Mouse (Mus musculus): ENCODE data around the gene Slc45a2.
A peak's percentile ranks its signal among the peaks of the same experiment; 100 is the strongest.

Slc45a2 gene

DNA sequence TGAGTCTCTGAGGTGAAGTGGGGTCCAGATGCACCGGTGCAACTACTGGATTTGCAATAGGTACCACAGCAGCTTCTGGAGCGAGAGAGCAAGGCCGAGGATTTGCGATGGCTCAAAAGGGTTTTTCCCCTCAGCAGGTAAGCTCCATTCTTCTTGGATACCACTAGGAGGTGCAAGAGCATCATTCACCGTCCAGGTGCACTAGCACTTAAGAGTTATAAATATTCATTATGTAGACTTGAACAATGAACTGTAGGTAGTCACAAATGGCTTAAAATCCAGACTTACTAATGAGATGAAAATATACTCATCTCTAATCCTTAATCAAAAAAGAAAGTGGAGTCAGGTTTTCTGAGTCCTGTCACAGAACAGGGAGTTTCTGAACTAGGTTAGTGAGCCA lies 8.2 kb downstream of the Slc45a2 start:
- peak; percentile 6 to 23 for DNase-seq

DNA sequence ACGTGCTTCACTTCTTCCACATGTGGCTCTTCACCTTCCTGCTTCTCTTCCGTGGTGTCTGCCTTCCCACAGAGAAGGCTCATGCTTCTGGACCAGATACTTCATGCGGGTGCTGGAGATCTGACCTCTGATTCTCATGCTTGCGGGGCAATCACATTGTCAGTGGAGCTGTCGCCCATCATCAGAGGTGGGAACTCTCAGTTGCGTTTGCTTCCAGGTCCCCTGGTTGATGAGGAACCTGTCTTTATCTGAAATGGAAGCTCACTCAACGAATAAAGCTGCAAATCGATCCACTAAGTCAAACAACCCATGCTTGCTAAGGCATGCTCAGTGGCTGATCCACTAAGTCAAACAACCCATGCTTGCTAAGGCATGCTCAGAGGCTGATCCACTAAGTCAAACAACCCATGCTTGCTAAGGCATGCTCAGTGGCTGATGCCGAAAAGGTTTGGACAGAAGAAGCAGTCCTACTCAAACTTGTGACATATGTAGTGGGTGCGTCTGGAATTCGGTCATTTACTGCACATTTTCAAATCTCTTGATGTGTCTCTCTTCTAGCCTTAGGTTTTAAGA lies 10.5 kb downstream of the Slc45a2 start:
- no peak for DNase-seq

DNA sequence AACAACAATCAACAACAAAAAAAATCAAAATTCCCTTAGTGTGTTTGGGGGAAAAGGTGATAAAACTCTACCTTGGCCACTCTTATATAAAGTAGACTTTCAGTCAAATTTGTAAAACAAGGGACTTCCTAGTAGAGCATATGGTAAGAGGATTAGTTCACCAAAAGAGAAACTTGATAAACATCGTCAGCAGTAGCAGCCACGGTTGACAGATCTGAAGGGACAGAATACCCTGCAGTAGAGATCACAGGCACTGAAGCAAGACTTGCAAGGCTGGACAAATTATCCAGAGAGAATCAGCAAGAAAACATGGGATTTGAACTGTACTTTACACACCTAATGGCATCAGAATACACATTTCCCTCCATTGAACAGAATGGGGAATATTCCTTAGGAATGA lies 14.4 kb downstream of the Slc45a2 start:
- no peak for DNase-seq

DNA sequence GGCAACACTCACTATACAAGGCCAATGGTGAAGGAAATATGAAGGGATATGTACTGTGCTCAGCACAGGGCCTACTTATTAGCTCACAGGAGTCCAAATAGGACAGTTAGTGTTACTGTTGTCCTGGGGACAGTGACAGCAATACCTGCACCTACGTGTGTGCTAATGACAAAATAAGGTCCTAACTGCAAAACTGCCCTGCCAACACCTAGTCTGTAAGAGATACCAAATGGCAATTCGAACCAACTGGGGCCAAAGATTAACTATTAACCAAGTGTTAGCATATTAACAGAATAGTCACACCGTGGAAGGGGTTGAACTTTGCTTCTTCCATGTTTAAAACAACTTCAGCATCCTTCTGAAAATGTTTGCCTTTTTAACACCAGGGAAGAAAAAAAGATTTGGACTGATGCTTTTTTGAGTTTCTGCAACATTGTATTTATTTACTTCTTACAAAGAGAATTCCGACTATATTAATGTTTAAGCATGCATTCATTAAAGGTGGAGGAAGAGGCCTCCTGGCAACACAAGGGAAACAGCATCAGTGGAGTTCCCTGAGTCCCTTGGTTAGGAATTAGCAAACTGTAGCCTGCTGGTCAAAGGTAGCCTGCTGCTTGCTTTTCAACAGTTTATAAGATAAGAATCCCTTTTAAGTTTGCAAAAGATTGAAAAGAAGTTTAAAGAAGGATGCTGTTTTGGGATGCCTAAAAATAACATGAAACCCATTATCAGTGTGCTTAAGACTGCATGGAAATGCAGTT lies 26.5 kb downstream of the Slc45a2 start:
- no peak for DNase-seq

DNA sequence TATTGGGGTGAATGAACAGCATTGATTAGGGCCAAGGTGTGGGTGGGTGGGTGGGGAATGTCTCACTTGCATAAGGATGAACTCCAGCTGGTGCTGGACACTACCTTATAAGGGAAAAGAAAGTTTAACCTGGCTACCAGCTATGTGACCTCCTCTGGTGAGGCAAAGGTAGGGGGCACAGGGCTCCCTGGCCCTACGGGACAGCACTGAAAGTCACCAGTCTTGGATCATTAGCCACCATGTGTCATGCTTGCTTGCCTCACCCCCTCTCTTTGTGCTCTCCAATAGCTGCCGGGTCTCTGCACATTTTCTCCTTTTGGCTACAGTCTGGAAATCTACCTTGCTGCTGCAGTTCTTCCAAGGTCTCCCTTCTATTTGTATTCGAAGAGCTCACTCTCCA lies 29.7 kb downstream of the Slc45a2 start:
- DNase-seq = no peak

DNA sequence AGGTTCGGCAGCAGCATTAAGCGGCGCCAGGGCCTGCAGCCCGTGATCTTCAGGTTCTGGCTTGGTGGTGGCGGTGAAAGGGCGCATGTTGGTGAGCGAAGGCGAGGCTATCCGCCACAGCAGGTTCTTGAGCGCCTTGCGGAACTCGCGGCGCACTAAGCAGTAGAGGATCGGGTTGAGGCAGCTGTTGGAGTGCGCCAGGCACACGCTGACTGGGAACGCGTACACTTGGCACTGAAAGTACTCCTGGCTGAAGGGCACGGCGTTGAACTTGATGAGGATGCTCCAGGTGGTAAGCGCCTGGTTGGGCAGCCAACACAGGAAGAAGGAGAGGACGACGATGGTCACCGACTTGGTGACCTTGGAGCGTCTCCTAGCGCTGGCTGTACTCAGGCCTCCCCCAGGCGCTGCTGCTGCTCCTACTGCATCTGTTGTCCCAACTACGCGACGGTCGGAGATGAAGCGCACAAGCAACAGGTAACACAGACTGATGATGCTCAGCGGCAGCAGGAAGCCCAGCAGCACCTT lies 35.5 kb downstream of the Slc45a2 start:
- peak; percentile 8 to 10 for DNase-seq

DNA sequence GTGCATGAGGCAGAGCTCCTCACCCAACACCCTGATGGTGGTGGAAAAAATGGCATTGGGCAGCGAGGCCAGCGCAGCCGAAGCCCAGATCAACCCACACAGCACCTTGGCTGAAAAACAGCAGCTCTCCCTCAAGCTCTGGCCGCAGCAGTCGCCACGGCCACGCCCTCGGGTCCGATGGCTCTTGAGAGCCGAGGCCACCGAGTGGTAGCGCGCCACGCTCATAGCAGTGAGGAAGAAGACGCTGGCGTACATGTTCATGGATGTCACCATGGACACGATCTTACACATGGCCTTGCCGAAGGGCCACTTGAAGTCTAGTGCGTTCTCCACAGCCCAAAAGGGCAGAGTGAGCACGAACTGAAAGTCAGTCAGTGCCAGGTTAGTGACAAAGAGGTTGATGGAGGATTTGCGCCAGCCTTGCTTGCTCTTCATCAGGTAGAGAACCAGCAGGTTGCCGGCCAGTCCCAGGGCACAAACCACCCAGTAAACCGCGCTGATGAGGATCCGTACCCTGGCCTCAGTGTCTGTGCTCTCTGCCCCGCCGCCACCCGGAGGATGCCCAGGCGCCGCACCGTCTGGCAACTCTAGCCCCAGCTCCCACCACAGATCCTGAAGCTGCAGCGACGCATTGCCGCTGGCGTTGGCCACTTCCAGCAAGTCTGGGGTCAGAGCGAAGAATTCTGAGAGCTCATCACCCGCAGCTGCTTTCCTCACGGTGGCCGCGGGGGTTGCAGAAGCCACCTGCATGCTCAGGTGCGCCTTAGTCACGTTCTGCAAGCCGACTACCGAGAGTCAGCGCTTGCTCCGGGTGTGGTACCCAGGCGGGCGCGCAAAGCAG lies 36.2 kb downstream of the Slc45a2 start:
- DNase-seq = peak; percentile 26 to 33

DNA sequence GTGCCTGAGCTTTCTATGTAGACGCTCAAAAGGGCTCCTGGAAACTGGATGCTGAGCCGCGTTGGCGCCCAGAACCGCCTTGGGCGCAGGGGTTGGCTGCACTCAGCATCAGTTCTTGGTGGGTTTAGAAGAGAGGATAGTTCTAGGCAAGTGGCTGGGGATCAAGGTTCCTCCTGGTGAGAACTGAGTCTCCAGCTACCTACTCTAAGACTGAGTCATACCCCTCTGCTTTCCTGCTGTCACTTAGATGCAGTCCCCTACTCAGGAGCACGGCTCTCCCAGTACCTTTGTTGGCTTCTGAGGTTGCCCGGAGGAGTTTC lies 36.8 kb downstream of the Slc45a2 start:
- DNase-seq = no peak

DNA sequence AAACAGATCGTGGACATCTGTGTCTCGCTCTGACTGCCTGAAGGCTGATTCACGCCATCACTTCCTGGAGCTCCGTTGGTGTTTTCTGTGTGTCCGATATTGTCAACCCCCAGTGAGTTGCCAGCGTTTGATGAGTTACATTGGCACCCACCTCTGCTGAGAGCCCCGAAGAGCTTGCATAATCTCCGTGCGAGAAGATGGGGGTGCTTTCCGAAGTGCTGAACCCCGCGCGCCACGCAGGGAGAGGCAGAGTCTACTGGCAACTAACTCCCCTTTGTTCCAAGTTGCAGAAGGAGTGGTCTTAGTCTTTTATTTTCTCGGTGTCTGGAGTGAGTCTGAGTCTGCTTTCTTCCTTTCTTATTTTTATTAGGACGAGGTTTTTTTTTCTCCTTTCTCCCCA lies 37.2 kb downstream of the Slc45a2 start, which contains the start of gene Rxfp3:
Gene Rxfp3 (minus strand): TSS at position 281 of the 400 bp plus-strand sequence.
- peak in 1 of 2 experiments; percentile 6 for DNase-seq

DNA sequence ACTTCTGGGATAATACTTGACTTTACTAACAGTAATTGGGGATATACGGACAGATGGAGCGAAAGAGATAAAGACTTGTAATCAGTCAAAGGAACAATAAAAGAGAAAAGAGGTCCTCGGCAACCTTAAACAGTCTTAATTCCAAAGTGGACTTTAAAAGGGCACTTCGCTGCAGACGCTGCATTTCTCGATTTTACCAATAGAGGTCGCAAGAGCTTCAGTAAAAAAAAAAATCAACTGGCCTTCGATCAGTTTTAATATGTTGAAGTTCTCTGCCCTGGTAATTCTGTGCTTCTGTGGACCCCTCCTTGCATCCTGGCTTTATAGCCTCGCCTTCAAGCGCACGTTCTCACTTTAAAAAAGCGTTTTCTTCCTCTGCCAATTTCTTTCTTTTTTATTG lies 38.0 kb downstream of the Slc45a2 start:
- peak; percentile 73 to 76 for DNase-seq

DNA sequence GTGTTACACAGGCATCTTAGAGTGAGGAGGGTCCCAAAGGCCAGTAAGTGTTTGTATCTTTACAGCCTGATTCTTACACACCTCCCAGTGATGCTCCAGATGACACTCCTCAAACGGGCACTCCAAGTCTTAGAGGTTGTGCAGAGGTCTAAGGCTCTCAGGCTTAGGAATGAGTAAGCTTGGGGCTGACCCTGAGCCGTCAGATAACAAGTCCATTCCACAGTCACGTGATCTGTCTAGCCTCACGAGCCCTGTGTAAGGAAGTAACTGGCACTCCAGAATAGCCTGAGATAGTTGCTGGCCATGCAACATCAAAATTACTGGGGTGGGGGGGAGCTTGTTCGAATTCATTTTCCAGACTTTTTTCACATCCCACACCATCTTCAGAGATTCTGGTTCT lies 39.5 kb downstream of the Slc45a2 start:
- no peak for DNase-seq

DNA sequence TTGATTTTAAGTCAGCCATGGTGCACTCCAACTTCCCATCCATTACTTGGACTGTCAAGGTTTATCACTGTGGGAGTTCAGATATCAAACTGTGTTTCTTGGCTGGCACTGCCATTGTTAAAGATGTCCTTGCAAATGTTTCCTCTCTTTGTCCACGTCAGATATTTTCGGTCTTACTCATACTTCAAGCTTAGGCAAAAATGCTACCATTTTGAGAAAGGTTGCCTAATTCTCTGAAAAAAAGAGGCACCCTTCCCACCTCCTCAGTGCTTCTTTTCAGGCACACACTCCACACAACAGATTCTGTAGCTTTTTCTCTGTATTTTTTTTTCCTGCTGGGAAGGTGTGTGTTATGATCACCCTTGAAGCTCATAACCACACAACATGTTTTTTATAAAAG lies 40.7 kb downstream of the Slc45a2 start:
- peak in 1 of 2 experiments; percentile 20 for DNase-seq

DNA sequence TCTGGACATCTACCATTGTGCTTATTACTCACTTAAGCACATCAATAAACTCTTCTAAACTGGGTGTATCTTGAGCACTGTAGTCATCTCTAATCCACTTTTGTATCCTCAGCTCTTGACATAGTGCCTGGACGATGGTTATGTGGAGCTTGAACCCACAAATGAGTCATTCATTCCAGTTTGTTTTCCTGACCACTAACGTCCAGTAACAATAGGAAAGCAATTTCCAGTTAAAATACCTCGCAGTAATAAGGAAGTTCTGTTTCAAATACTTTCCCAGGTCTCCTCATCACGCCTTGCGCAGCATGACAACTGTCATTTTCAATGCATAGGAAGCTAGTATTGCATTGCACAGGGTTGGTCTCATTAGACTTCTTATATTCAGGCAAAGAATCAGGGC lies 42.3 kb downstream of the Slc45a2 start:
- no peak for DNase-seq

DNA sequence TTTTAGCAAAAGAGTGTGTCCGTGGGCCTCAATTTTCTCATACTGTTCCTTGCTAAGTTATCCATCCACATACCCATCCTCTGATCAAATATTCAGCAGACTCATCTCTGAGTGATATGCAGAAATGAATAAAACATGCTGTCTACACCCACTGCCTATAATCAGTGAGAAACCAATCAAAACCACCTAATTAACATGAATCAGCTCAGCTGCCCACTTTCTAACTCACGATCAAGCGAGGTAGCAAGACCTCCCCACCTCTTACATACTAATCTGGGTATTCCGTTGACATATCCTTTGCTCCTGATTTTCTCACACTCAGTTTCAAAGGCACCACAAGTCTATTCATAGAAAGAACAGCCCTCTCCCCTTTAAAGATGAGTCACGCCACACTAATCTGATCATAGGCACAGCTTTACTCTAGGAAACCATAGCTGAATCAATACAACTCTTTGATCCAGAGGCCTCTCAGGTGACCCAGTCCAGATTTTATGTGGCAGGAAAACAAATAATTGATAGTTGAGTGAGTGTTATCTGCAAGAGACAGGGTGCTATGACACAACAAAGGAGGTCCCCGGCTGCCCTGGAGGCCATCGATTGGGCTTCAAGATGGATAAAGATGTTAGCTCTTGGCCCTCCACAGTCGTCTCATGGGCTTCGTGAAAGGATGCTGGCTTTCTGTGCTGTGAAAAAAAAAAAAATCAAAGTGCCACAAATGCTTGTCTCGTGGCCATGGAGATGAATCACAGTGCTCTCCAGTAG lies 53.3 kb downstream of the Slc45a2 start:
- no peak for DNase-seq

DNA sequence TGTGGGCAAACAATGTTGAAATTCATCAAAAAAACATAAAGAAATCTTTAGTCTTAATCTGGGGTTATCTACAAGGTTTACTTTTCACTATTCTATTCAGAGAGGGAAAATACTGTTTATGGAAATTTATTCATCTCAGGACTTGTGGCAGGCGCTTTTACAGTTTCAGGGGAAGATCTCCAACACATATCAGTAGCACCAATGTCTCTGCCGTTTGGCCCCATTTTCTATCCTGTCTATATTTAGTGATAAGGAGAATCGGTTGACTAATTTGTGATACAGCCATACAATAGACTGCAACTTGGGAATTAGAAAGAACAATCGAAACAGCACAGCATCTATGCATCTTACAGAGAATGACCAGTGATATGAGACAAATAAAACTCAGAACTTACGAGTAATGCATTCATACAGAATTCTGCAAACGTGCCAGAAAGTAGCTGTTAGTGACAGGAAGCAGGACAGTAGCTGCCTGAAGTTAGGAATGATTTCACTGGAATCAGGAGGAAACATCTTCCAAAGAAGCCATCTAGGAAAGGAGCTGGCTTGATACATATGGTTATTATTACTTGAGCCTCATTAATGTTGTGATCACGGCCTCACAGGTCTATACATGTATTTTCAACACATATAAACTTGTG lies 54.0 kb downstream of the Slc45a2 start:
- no peak for DNase-seq

DNA sequence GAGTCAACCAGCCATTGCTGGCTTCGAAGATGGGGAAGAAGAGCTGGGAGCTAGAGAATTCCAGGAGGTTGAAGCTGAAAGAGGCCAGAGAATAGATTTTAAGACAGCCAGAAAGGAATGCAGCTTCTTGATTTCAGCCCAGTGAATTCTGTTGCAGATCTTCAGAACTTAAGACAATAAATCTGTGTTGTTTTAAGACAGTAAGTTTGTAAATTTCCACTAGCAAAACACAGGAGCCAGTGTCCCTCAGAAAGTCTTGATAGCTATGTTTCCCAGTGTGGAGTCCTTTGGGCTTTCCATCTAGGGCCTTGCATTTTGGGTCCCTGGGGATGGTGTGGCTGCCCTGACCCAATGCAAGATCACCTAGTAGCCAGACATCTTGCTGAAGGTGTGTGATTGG lies 62.4 kb downstream of the Slc45a2 start:
- DNase-seq = no peak

DNA sequence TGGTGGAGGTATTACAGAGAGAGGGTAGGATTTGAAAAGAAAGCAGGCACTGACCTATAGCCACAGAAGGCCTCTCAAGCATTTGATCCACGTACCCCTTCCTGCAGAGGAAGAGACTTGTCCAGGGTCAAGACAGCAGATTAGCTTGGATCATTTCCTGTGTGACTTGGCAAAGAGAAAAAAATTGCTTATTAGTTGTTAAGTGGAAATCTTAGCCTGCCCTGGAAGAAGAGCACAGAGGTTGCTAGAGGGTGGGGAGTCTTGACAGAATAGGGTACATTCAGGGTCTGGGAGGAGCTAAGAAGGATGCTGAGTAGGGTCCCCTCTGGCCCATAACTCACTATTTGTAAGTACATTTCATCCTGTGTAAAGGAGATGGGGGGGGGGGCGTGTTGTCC lies 63.6 kb downstream of the Slc45a2 start:
- DNase-seq = no peak

DNA sequence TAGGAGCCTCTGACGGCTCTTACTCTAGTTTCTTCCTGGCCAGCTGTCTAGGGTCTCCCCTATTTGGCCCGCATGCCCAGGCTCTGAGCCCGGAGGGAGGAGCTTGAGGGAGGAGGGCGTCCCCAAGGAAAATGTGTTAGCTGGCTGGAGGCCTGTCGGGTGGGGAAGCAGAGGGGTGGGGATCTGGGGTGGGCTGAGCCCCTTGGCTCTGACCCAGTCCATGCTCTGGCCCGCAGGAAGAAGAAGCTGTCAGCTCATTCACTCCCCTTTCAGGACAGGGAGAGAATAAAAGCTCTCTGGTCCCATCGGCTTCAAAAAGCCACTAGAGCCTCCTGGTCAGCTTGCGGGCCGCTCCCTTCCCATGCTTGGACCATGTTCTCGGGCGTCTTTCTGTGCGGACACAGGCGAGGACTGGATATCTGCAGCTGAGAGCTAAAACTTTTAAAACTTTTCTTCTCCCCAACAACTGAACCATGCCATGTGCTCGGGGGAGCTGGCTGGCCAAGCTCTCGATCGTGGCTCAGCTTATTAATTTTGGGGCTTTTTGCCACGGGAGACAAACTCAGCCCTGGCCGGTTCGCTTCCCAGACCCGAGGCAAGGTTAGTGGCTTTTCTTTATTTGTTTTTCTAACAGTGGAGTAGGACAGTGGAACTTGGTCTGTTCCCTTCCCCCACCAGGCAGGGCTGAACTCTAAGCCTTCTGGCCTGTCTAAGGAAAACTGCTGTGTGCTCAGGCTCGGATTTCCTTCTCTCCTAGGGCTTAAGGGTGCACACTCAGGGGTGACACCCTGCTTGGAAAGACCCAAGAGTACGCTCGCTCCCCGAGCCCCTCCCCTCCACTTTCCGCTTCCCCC lies 64.3 kb downstream of the Slc45a2 start, which contains the start of gene Adamts12:
Gene Adamts12 (plus strand): TSS at position 233 of the 854 bp plus-strand sequence.
- peak; percentile 9 to 11 for DNase-seq

DNA sequence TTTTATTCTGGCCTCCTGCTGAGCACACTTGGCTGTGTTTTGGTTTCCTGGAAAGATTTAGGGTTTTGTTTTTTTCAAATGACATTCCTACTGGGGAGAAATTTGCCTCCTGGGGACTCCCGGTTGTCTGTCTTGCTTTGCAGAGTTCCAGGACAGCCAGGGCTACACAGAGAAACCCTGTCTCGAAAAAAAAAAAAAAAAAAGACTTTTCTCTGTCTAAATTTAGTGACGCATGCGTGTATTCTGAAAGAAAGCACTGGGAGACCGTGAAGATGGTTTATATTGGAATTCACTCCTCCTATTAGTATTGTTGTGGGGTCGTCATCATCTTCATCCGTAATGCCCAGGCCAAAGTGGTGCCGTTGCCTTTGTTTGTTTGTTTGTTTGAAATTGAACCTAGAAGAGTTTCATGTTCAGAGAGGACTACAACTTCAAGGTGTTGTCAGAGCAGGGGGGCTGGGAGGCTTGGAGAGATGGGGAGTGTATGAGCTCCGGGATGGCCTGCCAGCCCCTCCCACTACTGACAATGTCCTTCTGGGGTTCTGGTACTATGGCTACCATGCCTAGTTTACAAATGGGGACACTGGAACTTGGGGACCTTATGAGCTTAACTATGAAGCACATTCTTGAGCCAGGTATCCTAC lies 65.1 kb downstream of the Slc45a2 start:
- DNase-seq = no peak

DNA sequence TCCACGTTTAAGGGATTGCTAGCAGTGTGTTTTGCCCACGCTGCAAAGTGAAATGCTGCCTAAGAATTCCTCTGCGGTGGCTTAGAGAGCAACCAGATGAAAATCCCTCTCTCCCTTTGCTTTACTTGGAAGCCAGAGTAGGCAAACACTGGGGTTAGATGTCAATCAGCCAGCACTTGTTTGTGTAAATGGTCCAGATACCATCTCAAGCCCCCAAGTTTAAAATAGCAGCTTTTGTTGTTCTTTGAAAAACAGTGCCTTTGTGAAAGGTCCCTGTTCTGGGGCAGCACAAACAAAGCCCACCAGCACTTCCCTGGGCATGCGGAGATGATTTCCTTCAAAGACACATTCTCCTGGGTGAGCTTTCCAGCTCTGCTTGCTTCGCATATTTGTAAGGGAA lies 65.8 kb downstream of the Slc45a2 start:
- no peak for DNase-seq

DNA sequence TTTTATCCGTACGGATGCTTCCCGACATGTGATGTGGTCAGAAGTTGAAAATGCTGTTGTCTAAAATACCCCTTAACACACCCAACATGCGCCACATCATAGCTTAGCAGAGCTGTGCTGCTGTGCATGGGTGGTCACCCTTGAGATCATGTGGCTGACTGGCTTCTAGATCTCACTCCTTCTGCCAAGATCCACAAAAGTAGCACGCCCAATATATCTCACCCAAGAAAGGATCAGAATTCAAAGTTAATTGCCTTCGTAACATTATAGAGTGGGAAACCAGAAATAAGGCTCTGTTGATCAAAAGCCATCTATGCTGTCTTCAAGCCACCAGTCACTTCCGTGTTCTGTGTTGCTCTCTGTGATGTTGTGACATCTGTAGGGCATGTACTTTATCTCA lies 67.4 kb downstream of the Slc45a2 start:
- no peak for DNase-seq
